Mouse (Mus musculus) spleen, adult 2 months (tissue): ENCODE measurements around the gene Fgfr2.

ENCODE experiments used
- CTCF ChIP-seq: fragments of 200-500 bp; IDR thresholded peaks from 2 replicates; pipeline ENCODE4 v1.5.1; 2011; ENCODE audit warnings: mild to moderate bottlenecking, inconsistent platforms; ENCODE audit not compliant: insufficient read depth, insufficient read length, insufficient replicate concordance; ENCODE audit errors: extremely low read depth
- POLR2A ChIP-seq: fragments of 200-500 bp; IDR thresholded peaks from 2 replicates; pipeline ENCODE4 v1.6.1; 2011; ENCODE audit warnings: low read depth, low read length, inconsistent platforms

- TF ChIP-seq CTCF = no peak
- TF ChIP-seq POLR2A = no peak
Measured at GRCm38 (mm10) chr7:132478295-132478809, 644.8 kb downstream of the Fgfr2 start.
